Mouse (Mus musculus): ENCODE measurements around the gene Med13l. TPM values are rescaled to one million over a fixed set of nuclear protein-coding genes. Genes with fewer than 3 reads are reported as not detected.
A peak's percentile ranks its signal among the peaks of the same experiment; 100 is the strongest.

The Med13l gene
- polyA plus RNA-seq, 1 experiment from 2014 or later: 20.5 TPM

GRCm38 (mm10) chr5:118561086-118561987, 858 bp downstream of the Med13l start:
- Histone ChIP-seq H3K9me3 (ENCODE audit: control insufficient read depth, low read length) (no peaks in the 10 kb centered on the region), H3K4me3 (replicated peaks; ENCODE audit: low read depth, low read length) (peak overlapping the region; percentile 85), H3K4me2 (ENCODE audit: low read length) (peak overlapping the region; percentile 74), H3K36me3 (ENCODE audit: control insufficient read depth, insufficient read depth, low read length) (no peaks in the 10 kb centered on the region), H3K27ac (replicated peaks; ENCODE audit: low read depth, low read length) (peak overlapping the region; percentile 99), H3K9ac (replicated peaks; ENCODE audit: low read length) (peak overlapping the region; percentile 92), H3K4me1 (ENCODE audit: control insufficient read depth, insufficient read depth, low read length) (peaks cover 43% of the 10 kb centered on the region), H3K27me3 (ENCODE audit: control insufficient read depth, insufficient read depth, low read length) (no peaks in the 10 kb centered on the region; the same call in 1 of the 2 replicates)
- DNase-seq (peak; percentile 63), ATAC-seq (ENCODE audit: low FRiP score, low TSS enrichment) (no peak)
- under 1% methylated on average over 59 of the region's 59 CpGs for WGBS

- no peaks in the 10 kb centered on the region for H3K9me3 ChIP-seq (ENCODE audit: control insufficient read depth, low read length)
- peak overlapping the region; percentile 74 for H3K4me2 ChIP-seq (ENCODE audit: low read length)
- peak overlapping the region; percentile 92 for H3K9ac ChIP-seq (replicated peaks; ENCODE audit: low read length)
- H3K4me3 ChIP-seq (replicated peaks; ENCODE audit: low read depth, low read length): peak overlapping the region; percentile 85
- no peaks in the 10 kb centered on the region; the same call in 1 of the 2 replicates for H3K27me3 ChIP-seq (ENCODE audit: control insufficient read depth, insufficient read depth, low read length)
- H3K36me3 ChIP-seq (ENCODE audit: control insufficient read depth, insufficient read depth, low read length): no peaks in the 10 kb centered on the region
- WGBS: 29% methylated on average over 3 of the region's 3 CpGs
- no peak for ATAC-seq (ENCODE audit: low FRiP score, low TSS enrichment)
- H3K4me1 ChIP-seq (ENCODE audit: control insufficient read depth, insufficient read depth, low read length): peaks cover 50% of the 10 kb centered on the region
- H3K27ac ChIP-seq (replicated peaks; ENCODE audit: low read depth, low read length): no peak overlapping the region
- no peak for DNase-seq
These were observed 1.7 kb downstream of the Med13l start for GRCm38 (mm10) chr5:118562206-118562605.

GRCm38 (mm10) chr5:118563590-118563989, 3.1 kb downstream of the Med13l start:
- Histone ChIP-seq H3K27me3 (ENCODE audit: control insufficient read depth, insufficient read depth, low read length) (no peaks in the 10 kb centered on the region; the same call in 1 of the 2 replicates), H3K4me1 (ENCODE audit: control insufficient read depth, insufficient read depth, low read length) (peaks cover 61% of the 10 kb centered on the region), H3K36me3 (ENCODE audit: control insufficient read depth, insufficient read depth, low read length) (no peaks in the 10 kb centered on the region), H3K4me2 (ENCODE audit: low read length) (peak overlapping the region; percentile 21; the same call in 1 of the 2 replicates), H3K4me3 (replicated peaks; ENCODE audit: low read depth, low read length) (no peak overlapping the region), H3K9ac (replicated peaks; ENCODE audit: low read length) (no peak overlapping the region), H3K27ac (replicated peaks; ENCODE audit: low read depth, low read length) (no peak overlapping the region), H3K9me3 (ENCODE audit: control insufficient read depth, low read length) (no peaks in the 10 kb centered on the region)
- ATAC-seq (ENCODE audit: low FRiP score, low TSS enrichment) (no peak), DNase-seq (no peak)
- 41% methylated on average over 6 of the region's 6 CpGs for WGBS

GRCm38 (mm10) chr5:118567395-118567794, 6.9 kb downstream of the Med13l start:
- no peak for ATAC-seq (ENCODE audit: low FRiP score, low TSS enrichment)
- Histone ChIP-seq H3K27ac (replicated peaks; ENCODE audit: low read depth, low read length) (no peak overlapping the region), H3K4me2 (ENCODE audit: low read length) (no peak overlapping the region), H3K4me1 (ENCODE audit: control insufficient read depth, insufficient read depth, low read length) (peaks cover 75% of the 10 kb centered on the region), H3K36me3 (ENCODE audit: control insufficient read depth, insufficient read depth, low read length) (no peaks in the 10 kb centered on the region), H3K9ac (replicated peaks; ENCODE audit: low read length) (no peak overlapping the region), H3K9me3 (ENCODE audit: control insufficient read depth, low read length) (no peaks in the 10 kb centered on the region), H3K27me3 (ENCODE audit: control insufficient read depth, insufficient read depth, low read length) (no peaks in the 10 kb centered on the region), H3K4me3 (replicated peaks; ENCODE audit: low read depth, low read length) (no peak overlapping the region)
- WGBS: 7% methylated on average over 7 of the region's 7 CpGs
- DNase-seq: no peak

- WGBS: 38% methylated on average over 3 of the region's 3 CpGs
- Histone ChIP-seq H3K27me3 (ENCODE audit: control insufficient read depth, insufficient read depth, low read length) (no peaks in the 10 kb centered on the region), H3K4me3 (replicated peaks; ENCODE audit: low read depth, low read length) (no peak overlapping the region), H3K36me3 (ENCODE audit: control insufficient read depth, insufficient read depth, low read length) (no peaks in the 10 kb centered on the region), H3K27ac (replicated peaks; ENCODE audit: low read depth, low read length) (no peak overlapping the region), H3K9me3 (ENCODE audit: control insufficient read depth, low read length) (no peaks in the 10 kb centered on the region), H3K4me1 (ENCODE audit: control insufficient read depth, insufficient read depth, low read length) (peaks cover 59% of the 10 kb centered on the region), H3K4me2 (ENCODE audit: low read length) (no peak overlapping the region), H3K9ac (replicated peaks; ENCODE audit: low read length) (no peak overlapping the region)
- ATAC-seq (ENCODE audit: low FRiP score, low TSS enrichment) (no peak), DNase-seq (no peak)
These were observed 8.5 kb downstream of the Med13l start for GRCm38 (mm10) chr5:118569017-118569416.

DNA sequence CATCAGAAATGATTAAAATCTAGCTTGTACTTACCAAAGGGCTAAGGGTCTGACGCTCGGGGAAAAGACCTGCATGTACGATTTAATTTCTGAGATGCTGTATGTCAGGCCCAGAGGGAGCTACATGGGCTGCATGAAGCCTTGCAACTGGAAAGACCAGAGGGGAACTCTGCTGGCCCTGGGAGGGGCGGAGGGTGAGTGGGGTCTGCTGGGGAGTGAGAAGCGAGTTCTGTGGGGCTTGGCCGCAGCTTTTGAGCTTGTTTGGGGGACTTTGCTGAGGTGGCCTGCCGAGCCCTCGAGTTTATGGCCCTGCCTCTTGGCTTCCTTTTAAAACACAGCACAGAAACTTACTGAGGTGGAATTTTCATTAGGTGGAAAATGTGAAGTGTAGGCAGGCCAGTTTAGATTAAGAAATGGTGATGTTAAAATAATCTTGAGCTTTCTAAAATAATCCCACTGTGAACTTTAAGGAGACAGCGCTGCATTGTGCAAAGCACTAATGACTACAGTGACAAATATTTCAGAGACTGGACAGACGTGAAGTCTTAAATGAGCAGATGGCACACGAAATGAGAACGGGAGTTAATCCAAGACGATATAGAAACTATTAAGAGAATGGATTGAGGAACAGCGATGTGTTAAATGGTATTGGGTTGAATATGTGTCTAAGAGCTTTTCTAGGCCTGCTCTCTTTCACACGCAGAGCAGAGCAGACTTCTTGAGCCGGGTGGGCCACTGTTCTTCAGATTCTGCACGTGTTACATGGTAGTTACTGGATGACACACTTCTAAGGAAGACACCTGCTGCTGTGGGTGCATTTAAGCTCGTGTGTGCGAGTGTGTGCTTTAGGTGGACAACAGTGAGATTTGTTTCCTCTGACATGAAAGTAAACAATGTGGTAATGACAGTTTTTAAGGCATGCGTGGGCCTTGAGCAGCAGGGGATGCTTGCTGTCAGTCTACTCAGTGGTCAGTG, 9.4 kb downstream of the Med13l start:
- H3K9ac ChIP-seq (replicated peaks; ENCODE audit: low read length): no peak overlapping the region
- whole genome bisulfite sequencing: 38% methylated on average over 20 of the region's 20 CpGs
- ATAC-seq (ENCODE audit: low FRiP score, low TSS enrichment): no peak

GRCm38 (mm10) chr5:118571504-118571903, 11.0 kb downstream of the Med13l start:
- peaks cover 48% of the 10 kb centered on the region for H3K4me1 ChIP-seq (ENCODE audit: control insufficient read depth, insufficient read depth, low read length)
- no peak overlapping the region for H3K4me3 ChIP-seq (replicated peaks; ENCODE audit: low read depth, low read length)
- WGBS: 41% methylated on average over 4 of the region's 4 CpGs
- ATAC-seq (ENCODE audit: low FRiP score, low TSS enrichment): no peak
- no peak overlapping the region for H3K4me2 ChIP-seq (ENCODE audit: low read length)
- no peak for DNase-seq
- no peaks in the 10 kb centered on the region for H3K9me3 ChIP-seq (ENCODE audit: control insufficient read depth, low read length)
- no peaks in the 10 kb centered on the region for H3K36me3 ChIP-seq (ENCODE audit: control insufficient read depth, insufficient read depth, low read length)
- H3K9ac ChIP-seq (replicated peaks; ENCODE audit: low read length): no peak overlapping the region
- H3K27ac ChIP-seq (replicated peaks; ENCODE audit: low read depth, low read length): no peak overlapping the region
- no peaks in the 10 kb centered on the region for H3K27me3 ChIP-seq (ENCODE audit: control insufficient read depth, insufficient read depth, low read length)

More for the DNA sequence above, 9.4 kb downstream of the Med13l start:
- Histone ChIP-seq H3K27me3 (ENCODE audit: control insufficient read depth, insufficient read depth, low read length) (no peaks in the 10 kb centered on the region), H3K9me3 (ENCODE audit: control insufficient read depth, low read length) (no peaks in the 10 kb centered on the region), H3K4me1 (ENCODE audit: control insufficient read depth, insufficient read depth, low read length) (peaks cover 57% of the 10 kb centered on the region), H3K27ac (replicated peaks; ENCODE audit: low read depth, low read length) (no peak overlapping the region), H3K36me3 (ENCODE audit: control insufficient read depth, insufficient read depth, low read length) (no peaks in the 10 kb centered on the region), H3K4me3 (replicated peaks; ENCODE audit: low read depth, low read length) (no peak overlapping the region), H3K4me2 (ENCODE audit: low read length) (no peak overlapping the region)
- no peak for DNase-seq

DNA sequence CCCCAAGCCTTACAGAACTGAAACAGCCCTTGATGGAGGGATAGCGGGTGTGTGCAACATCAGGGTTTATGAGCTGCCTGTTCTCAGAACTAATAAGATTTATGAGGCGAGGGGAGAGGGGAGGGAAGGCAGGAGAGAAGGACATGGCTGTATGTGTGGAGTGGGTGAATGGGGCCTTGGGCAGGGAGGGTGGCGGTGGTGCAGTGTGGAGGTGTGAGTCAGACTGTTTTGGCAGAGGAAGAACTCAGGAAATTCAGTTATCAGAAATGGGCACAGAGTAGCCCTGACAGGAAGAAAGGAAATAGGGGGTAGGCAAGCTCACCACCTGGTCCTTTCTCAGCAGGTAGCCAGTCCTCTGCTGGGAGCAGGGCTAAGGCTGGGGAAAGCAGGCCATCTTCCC, 13.8 kb downstream of the Med13l start:
- ATAC-seq (ENCODE audit: low FRiP score, low TSS enrichment) (no peak), DNase-seq (no peak)
- Histone ChIP-seq H3K27me3 (ENCODE audit: control insufficient read depth, insufficient read depth, low read length) (no peaks in the 10 kb centered on the region), H3K9me3 (ENCODE audit: control insufficient read depth, low read length) (no peaks in the 10 kb centered on the region), H3K4me1 (ENCODE audit: control insufficient read depth, insufficient read depth, low read length) (peaks cover 29% of the 10 kb centered on the region), H3K27ac (replicated peaks; ENCODE audit: low read depth, low read length) (no peak overlapping the region), H3K4me2 (ENCODE audit: low read length) (no peak overlapping the region), H3K36me3 (ENCODE audit: control insufficient read depth, insufficient read depth, low read length) (no peaks in the 10 kb centered on the region), H3K4me3 (replicated peaks; ENCODE audit: low read depth, low read length) (no peak overlapping the region), H3K9ac (replicated peaks; ENCODE audit: low read length) (no peak overlapping the region)
- 62% methylated on average over 3 of the region's 3 CpGs for WGBS

All from midbrain, embryonic 14.5 days (tissue).